Mouse (Mus musculus) heart, adult 2 months (tissue): Measurements from ENCODE around the gene Hist1h1a. TPM values are rescaled to one million over a fixed set of nuclear protein-coding genes. Genes with fewer than 3 reads are reported as not detected.

Experiments
- DNase-seq, 2 experiments: peaks; one replicate each; pipeline ENCODE4 v3.0.0; 2021
- H3K27ac ChIP-seq: fragments of 200-600 bp; 2 replicates; pipeline ENCODE4 v1.8.1; 2022
- H3K27me3 ChIP-seq: fragments of 200-500 bp; 2 replicates; pipeline ENCODE4 v1.6.1; 2012; ENCODE audit warnings: mild to moderate bottlenecking, low read length, inconsistent platforms, mixed read lengths; ENCODE audit not compliant: control insufficient read depth, insufficient read depth
- H3K36me3 ChIP-seq: fragments of 200-500 bp; 2 replicates; pipeline ENCODE4 v1.6.1; 2012; ENCODE audit warnings: low read length, inconsistent platforms; ENCODE audit not compliant: control insufficient read depth, insufficient read depth
- H3K4me1 ChIP-seq: fragments of 200-500 bp; 2 replicates; pipeline ENCODE4 v1.6.1; 2011; ENCODE audit warnings: low read length; ENCODE audit not compliant: control insufficient read depth, insufficient read depth
- H3K4me3 ChIP-seq: fragments of 200-600 bp; 2 replicates; pipeline ENCODE4 v1.8.1; 2022
- H3K79me2 ChIP-seq: fragments of 200-500 bp; replicated peaks from 2 replicates; pipeline ENCODE4 v1.6.1; 2012; ENCODE audit warnings: mild to moderate bottlenecking, inconsistent platforms, low read length, moderate library complexity, mixed read lengths; ENCODE audit not compliant: control insufficient read depth, insufficient read depth
- H3K9ac ChIP-seq: fragments of 200-500 bp; 2 replicates; pipeline ENCODE4 v1.6.1; 2012; ENCODE audit warnings: low read depth, mild to moderate bottlenecking, control low read depth, inconsistent platforms, low read length, mixed read lengths
- CTCF ChIP-seq: fragments of 200-600 bp; IDR thresholded peaks from 2 replicates; pipeline ENCODE4 v1.8.1; 2022; ENCODE audit warnings: antibody characterized with exemption, mild to moderate bottlenecking, moderate library complexity
- EP300 ChIP-seq: fragments of 200-500 bp; IDR thresholded peaks from 2 replicates; pipeline ENCODE4 v1.6.1; 2011; ENCODE audit warnings: low read depth, low read length, control low read depth; ENCODE audit not compliant: insufficient read depth
- POLR2A ChIP-seq: fragments of 200-500 bp; IDR thresholded peaks from 2 replicates; pipeline ENCODE4 v1.6.1; 2011; ENCODE audit warnings: mild to moderate bottlenecking, low read depth, low read length, control low read depth; ENCODE audit not compliant: insufficient read depth
- WGBS: fragments of 180-500 bp; shearing (Covaris S2); methylation state at CpG from one replicate; pipeline ENCODE4 v1.1.7; 2018; 5-methylcytosine and 5-hydroxymethylcytosine counted together
- intact Hi-C: fragments of 180-260 bp; cut with DNase I; formaldehyde crosslinking; loops from one replicate; pipeline ENCODE4 v1.15.1; 2025
- polyA plus RNA-seq: library from polyadenylated mRNA; depleted of rRNA; stranded (reverse); fragments of >200 nt; gene quantifications from 2 replicates; pipeline ENCODE4 v1.2.3, GENCODE M21; 2012
- total RNA-seq, 2 experiments: library from RNA; stranded (reverse); gene quantifications; 2 replicates each; pipeline ENCODE4 v1.2.3; 2021

Gene Hist1h1a
- total and polyA plus RNA-seq, 3 experiments, result 0.21 to 3.4 (median 2.0) TPM

- TF ChIP-seq EP300 (no peak), POLR2A (no peak), CTCF (no peak)
- Histone ChIP-seq H3K27me3 (no peaks in the 10 kb centered on the region), H3K9ac (no peak overlapping the region), H3K36me3 (no peaks in the 10 kb centered on the region), H3K27ac (no peak overlapping the region), H3K4me3 (no peak overlapping the region), H3K79me2 (no peaks in the 10 kb centered on the region), H3K4me1 (peaks cover 1% of the 10 kb centered on the region)
- DNase-seq, result no peak
- intact Hi-C loops, result no loop called here
- 67% methylated on average over 4 of the region's 4 CpGs for WGBS
These were observed 10.0 kb upstream of the Hist1h1a start for GRCm38 (mm10) chr13:23753314-23754078.

GRCm38 (mm10) chr13:23755000-23755399, 8.5 kb upstream of the Hist1h1a start:
- intact Hi-C loops, result no loop called here
- Histone ChIP-seq H3K4me3 (no peak overlapping the region), H3K27ac (no peak overlapping the region), H3K27me3 (no peaks in the 10 kb centered on the region), H3K4me1 (peaks cover 1% of the 10 kb centered on the region), H3K79me2 (no peaks in the 10 kb centered on the region), H3K36me3 (no peaks in the 10 kb centered on the region), H3K9ac (no peak overlapping the region)
- no peak for DNase-seq
- no peak for TF ChIP-seq CTCF

GRCm38 (mm10) chr13:23756790-23757189, 6.7 kb upstream of the Hist1h1a start, which contains the start of gene Hist1h4b:
Gene Hist1h4b, plus strand, starts transcription at chr13:23757013.
- DNase-seq, result peak; percentile 76 to 85
- Histone ChIP-seq H3K27ac (no peak within 1 kb of the TSS), H3K4me3 (peak within 1 kb of the TSS; percentile 35; the same call in 1 of the 2 replicates), H3K36me3 (no peaks in the 10 kb centered on the region; the same call in 1 of the 2 replicates), H3K9ac (peak within 1 kb of the TSS; percentile 78), H3K4me1 (peaks cover 1% of the 10 kb centered on the region), H3K79me2 (no peaks in the 10 kb centered on the region), H3K27me3 (no peaks in the 10 kb centered on the region)
- WGBS, result 2% methylated on average over 20 of the region's 22 CpGs
- TF ChIP-seq EP300 (0 out of 2 replicates have a peak, but pooled peaks have one; percentile 25), POLR2A (peak; percentile 90), CTCF (no peak)
- intact Hi-C loops, result no loop called here

GRCm38 (mm10) chr13:23757211-23757773, 6.2 kb upstream of the Hist1h1a start:
- H3K4me3 ChIP-seq, result peak overlapping the region; percentile 35; the same call in 1 of the 2 replicates
- intact Hi-C loops, result no loop called here

GRCm38 (mm10) chr13:23757921-23758320, 5.5 kb upstream of the Hist1h1a start:
- no peak overlapping the region for H3K9ac ChIP-seq
- H3K4me1 ChIP-seq, result peaks cover 1% of the 10 kb centered on the region
- TF ChIP-seq CTCF (no peak), POLR2A (no peak), EP300 (no peak)
- no peaks in the 10 kb centered on the region for H3K27me3 ChIP-seq
- H3K36me3 ChIP-seq, result no peaks in the 10 kb centered on the region; the same call in none of the 2 replicates
- intact Hi-C loops, result no loop called here
- WGBS, result 74% methylated on average over 3 of the region's 3 CpGs
- H3K27ac ChIP-seq, result no peak overlapping the region
- H3K79me2 ChIP-seq, result no peaks in the 10 kb centered on the region
- no peak overlapping the region for H3K4me3 ChIP-seq
- no peak for DNase-seq

More at GRCm38 (mm10) chr13:23757211-23757773, 6.2 kb upstream of the Hist1h1a start:
- Histone ChIP-seq H3K27ac (no peak overlapping the region), H3K27me3 (no peaks in the 10 kb centered on the region), H3K36me3 (no peaks in the 10 kb centered on the region; the same call in 1 of the 2 replicates), H3K79me2 (no peaks in the 10 kb centered on the region), H3K4me1 (peaks cover 1% of the 10 kb centered on the region), H3K9ac (peak overlapping the region; percentile 78)
- WGBS, result 6% methylated on average over 19 of the region's 23 CpGs
- DNase-seq, result no peak
- no peak for TF ChIP-seq POLR2A
- no peak for TF ChIP-seq EP300
- no peak for TF ChIP-seq CTCF

GRCm38 (mm10) chr13:23759251-23759771, 4.2 kb upstream of the Hist1h1a start:
- H3K79me2 ChIP-seq, result no peaks in the 10 kb centered on the region
- H3K9ac ChIP-seq, result no peak overlapping the region
- no peak overlapping the region for H3K4me3 ChIP-seq
- 89% methylated on average over 3 of the region's 3 CpGs for WGBS
- DNase-seq, result no peak
- intact Hi-C loops, result no loop called here
- H3K27me3 ChIP-seq, result no peaks in the 10 kb centered on the region
- H3K4me1 ChIP-seq, result peaks cover 1% of the 10 kb centered on the region
- H3K36me3 ChIP-seq, result peaks cover 2% of the 10 kb centered on the region
- no peak overlapping the region for H3K27ac ChIP-seq
- TF ChIP-seq CTCF (no peak), EP300 (no peak), POLR2A (no peak)
